28 mouse cellular contexts compared by ENCODE assay signal in the genomic region with DNA sequence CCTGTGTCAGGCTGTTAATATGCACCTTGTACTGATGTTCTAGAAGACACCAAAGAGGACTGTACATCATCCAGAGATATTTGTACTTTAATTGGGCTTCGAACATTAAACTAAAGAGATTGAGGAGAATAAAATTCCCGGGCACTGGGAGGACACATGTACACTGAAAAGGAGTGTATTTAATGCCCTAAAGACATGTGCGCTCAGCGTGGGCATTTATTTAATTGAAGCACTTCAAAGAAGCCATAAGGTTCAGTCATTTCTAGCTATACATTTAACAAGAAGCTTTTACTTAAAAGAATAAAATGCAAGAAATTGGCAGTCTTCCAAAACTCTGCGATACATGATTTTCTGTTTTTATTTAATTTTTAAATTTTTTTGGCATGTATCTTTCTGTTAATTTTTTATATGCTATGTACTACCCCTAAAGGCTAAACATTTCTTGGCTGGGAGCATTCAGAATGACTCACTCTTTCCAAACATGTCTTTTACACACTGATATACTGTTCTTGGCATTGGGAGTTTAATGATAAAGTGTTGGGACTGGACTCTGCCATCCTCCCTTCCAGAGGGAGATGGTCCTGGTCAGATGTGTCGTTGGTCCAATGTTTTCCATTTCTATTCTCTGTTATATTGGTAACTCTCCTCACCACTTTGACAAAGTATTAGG.
A peak's percentile ranks its signal among the peaks of the same experiment; 100 is the strongest.
DNase-seq lines count a peak whose midpoint lies in the region; ATAC-seq and TF ChIP-seq lines count a peak whose summit lies in the region.
"Had no signal": no experiment of that assay in that cellular context is flagged by ENCODE, and none has a peak within 500 bp of the region (broad histone marks: within the 10 kb centered on the region; RNA-seq: fewer than 3 reads in every experiment).

No protein-coding gene starts in this region.

- H3K4me3 ChIP-seq in forebrain, embryonic 14.5 days (ENCODE audit: low read depth, low read length), result no peak overlapping the region
- no peak overlapping the region for H3K4me3 ChIP-seq in forebrain, embryonic 11.5 days (ENCODE audit: low read depth, low read length)
- no peak overlapping the region for H3K4me3 ChIP-seq in lung, embryonic 14.5 days (ENCODE audit: low read depth, low read length)
- no peak overlapping the region for H3K4me3 ChIP-seq in stomach, embryonic 14.5 days (ENCODE audit: low read depth, low read length)
- no peak overlapping the region for H3K4me3 ChIP-seq in stomach, postnatal 0 days (ENCODE audit: low read depth, low read length)
- no peak overlapping the region for H3K4me3 ChIP-seq in limb, embryonic 14.5 days (replicated peaks; ENCODE audit: low read length)
- H3K4me3 ChIP-seq in heart, embryonic 10.5 days, result no peak overlapping the region
- H3K4me3 ChIP-seq: embryonic facial prominence, embryonic 12.5 days; forebrain, embryonic 10.5 days; gastrocnemius, adult 2 months; heart, embryonic 12.5 days; heart, embryonic 15.5 days; hindbrain, embryonic 10.5 days; hindbrain, embryonic 13.5 days; intestine, embryonic 15.5 days had no signal

- no peak for TF ChIP-seq CTCF in lung, embryonic 14.5 days (IDR thresholded peaks at IDR 0.05; ENCODE audit: low read depth)
- no peak for TF ChIP-seq CTCF in stomach, postnatal 0 days (IDR thresholded peaks at IDR 0.05; ENCODE audit: low read depth)

- no peaks in the 10 kb centered on the region for H3K36me3 ChIP-seq in forebrain, embryonic 14.5 days (ENCODE audit: control insufficient read depth, insufficient read depth, low read length)
- no peaks in the 10 kb centered on the region for H3K36me3 ChIP-seq in forebrain, embryonic 11.5 days (ENCODE audit: control insufficient read depth, insufficient read depth, low read length)
- no peaks in the 10 kb centered on the region for H3K36me3 ChIP-seq in lung, embryonic 14.5 days (ENCODE audit: insufficient read depth)
- no peaks in the 10 kb centered on the region for H3K36me3 ChIP-seq in stomach, embryonic 14.5 days (ENCODE audit: control insufficient read depth, insufficient read depth, low read length)
- H3K36me3 ChIP-seq in stomach, postnatal 0 days (ENCODE audit: control insufficient read depth, insufficient read depth, low read length), result no peaks in the 10 kb centered on the region
- H3K36me3 ChIP-seq in limb, embryonic 14.5 days (ENCODE audit: control insufficient read depth, insufficient read depth, low read length), result no peaks in the 10 kb centered on the region
- no peaks in the 10 kb centered on the region for H3K36me3 ChIP-seq in heart, embryonic 10.5 days
- H3K36me3 ChIP-seq: embryonic facial prominence, embryonic 12.5 days; forebrain, embryonic 10.5 days; heart, embryonic 12.5 days; heart, embryonic 15.5 days; hindbrain, embryonic 10.5 days; hindbrain, embryonic 13.5 days; intestine, embryonic 15.5 days had no signal

- H3K4me2 ChIP-seq in forebrain, embryonic 14.5 days (ENCODE audit: low read length), result no peak overlapping the region
- no peak overlapping the region for H3K4me2 ChIP-seq in forebrain, embryonic 11.5 days (ENCODE audit: low read depth, low read length, severe bottlenecking)
- H3K4me2 ChIP-seq in lung, embryonic 14.5 days, result no peak overlapping the region
- no peak overlapping the region for H3K4me2 ChIP-seq in stomach, embryonic 14.5 days (replicated peaks; ENCODE audit: low read depth, low read length)
- no peak overlapping the region for H3K4me2 ChIP-seq in stomach, postnatal 0 days (replicated peaks; ENCODE audit: low read depth)
- H3K4me2 ChIP-seq in limb, embryonic 14.5 days (replicated peaks; ENCODE audit: low read depth, low read length, severe bottlenecking), result no peak overlapping the region
- H3K4me2 ChIP-seq: embryonic facial prominence, embryonic 12.5 days; heart, embryonic 12.5 days; heart, embryonic 15.5 days; hindbrain, embryonic 13.5 days; intestine, embryonic 15.5 days had no signal

- DNase-seq in forebrain, embryonic 14.5 days (ENCODE audit: low spot score), result peak; percentile 44
- no peak for DNase-seq in forebrain, embryonic 11.5 days (ENCODE audit: low spot score)
- peak; percentile 79 for DNase-seq in lung, embryonic 14.5 days
- DNase-seq in lung, postnatal 36 days, result no peak
- DNase-seq in stomach, postnatal 0 days (ENCODE audit: low spot score), result no peak
- peak; percentile 52 for DNase-seq in limb, embryonic 14.5 days (ENCODE audit: low spot score)
- DNase-seq in heart, embryonic 10.5 days (ENCODE audit: low spot score), result no peak
- DNase-seq: adrenal gland, adult 2 months; adrenal gland, postnatal 14 days; cerebellum, adult 18-20 months; cerebellum, adult 9-10 months; cerebellum, postnatal 14 days; forebrain, postnatal 0 days; gastrocnemius, adult 2 months; gastrocnemius, postnatal 14 days; heart, adult 11 months; heart, postnatal 10 days; heart, postnatal 36 days had no signal

- no peak for TF ChIP-seq POLR2A in limb, embryonic 14.5 days (IDR thresholded peaks at IDR 0.05; ENCODE audit: borderline replicate concordance, extremely low read depth, insufficient read depth, insufficient read length)

- no peaks in the 10 kb centered on the region for H3K9me3 ChIP-seq in forebrain, embryonic 14.5 days (replicated peaks; ENCODE audit: control insufficient read depth, low read length)
- no peaks in the 10 kb centered on the region for H3K9me3 ChIP-seq in forebrain, embryonic 11.5 days (ENCODE audit: control insufficient read depth, low read length)
- H3K9me3 ChIP-seq in lung, embryonic 14.5 days (ENCODE audit: low read depth, low read length), result no peaks in the 10 kb centered on the region
- H3K9me3 ChIP-seq in stomach, embryonic 14.5 days (ENCODE audit: control insufficient read depth, low read depth, low read length), result no peaks in the 10 kb centered on the region
- no peaks in the 10 kb centered on the region for H3K9me3 ChIP-seq in stomach, postnatal 0 days (ENCODE audit: control insufficient read depth, low read length)
- H3K9me3 ChIP-seq in limb, embryonic 14.5 days (ENCODE audit: control insufficient read depth, low read length), result no peaks in the 10 kb centered on the region
- no peaks in the 10 kb centered on the region for H3K9me3 ChIP-seq in heart, embryonic 10.5 days
- H3K9me3 ChIP-seq: embryonic facial prominence, embryonic 12.5 days; forebrain, embryonic 10.5 days; heart, embryonic 12.5 days; heart, embryonic 15.5 days; hindbrain, embryonic 10.5 days; hindbrain, embryonic 13.5 days; intestine, embryonic 15.5 days had no signal

- no peak overlapping the region for H3K27ac ChIP-seq in forebrain, embryonic 14.5 days (ENCODE audit: low read depth, low read length)
- H3K27ac ChIP-seq in forebrain, embryonic 11.5 days (ENCODE audit: low read depth, low read length), result no peak overlapping the region
- no peak overlapping the region for H3K27ac ChIP-seq in lung, embryonic 14.5 days (ENCODE audit: low read depth)
- no peak overlapping the region for H3K27ac ChIP-seq in stomach, embryonic 14.5 days (ENCODE audit: low read length)
- no peak overlapping the region for H3K27ac ChIP-seq in stomach, postnatal 0 days (replicated peaks)
- no peak overlapping the region for H3K27ac ChIP-seq in limb, embryonic 14.5 days (replicated peaks; ENCODE audit: low read depth, low read length)
- no peak overlapping the region for H3K27ac ChIP-seq in heart, embryonic 10.5 days
- H3K27ac ChIP-seq: embryonic facial prominence, embryonic 12.5 days; forebrain, embryonic 10.5 days; gastrocnemius, adult 2 months; heart, embryonic 15.5 days; hindbrain, embryonic 10.5 days; hindbrain, embryonic 13.5 days; intestine, embryonic 15.5 days had no signal

- H3K4me1 ChIP-seq in forebrain, embryonic 14.5 days (ENCODE audit: control insufficient read depth, insufficient read depth, low read length), result no peaks in the 10 kb centered on the region
- H3K4me1 ChIP-seq in forebrain, embryonic 11.5 days (replicated peaks; ENCODE audit: control insufficient read depth, insufficient read depth, low read length), result no peaks in the 10 kb centered on the region
- H3K4me1 ChIP-seq in lung, embryonic 14.5 days (ENCODE audit: insufficient read depth), result no peaks in the 10 kb centered on the region
- no peaks in the 10 kb centered on the region for H3K4me1 ChIP-seq in stomach, embryonic 14.5 days (ENCODE audit: control insufficient read depth, insufficient read depth, low read length)
- no peaks in the 10 kb centered on the region for H3K4me1 ChIP-seq in stomach, postnatal 0 days (replicated peaks; ENCODE audit: control insufficient read depth, insufficient read depth)
- no peaks in the 10 kb centered on the region for H3K4me1 ChIP-seq in limb, embryonic 14.5 days (ENCODE audit: control insufficient read depth, insufficient read depth, low read length)
- no peaks in the 10 kb centered on the region for H3K4me1 ChIP-seq in heart, embryonic 10.5 days
- H3K4me1 ChIP-seq: embryonic facial prominence, embryonic 12.5 days; forebrain, embryonic 10.5 days; heart, embryonic 12.5 days; heart, embryonic 15.5 days; hindbrain, embryonic 10.5 days; hindbrain, embryonic 13.5 days; intestine, embryonic 15.5 days had no signal

- no peaks in the 10 kb centered on the region for H3K27me3 ChIP-seq in forebrain, embryonic 14.5 days (replicated peaks; ENCODE audit: control insufficient read depth, insufficient read depth, low read length)
- H3K27me3 ChIP-seq in forebrain, embryonic 11.5 days (ENCODE audit: control insufficient read depth, insufficient read depth, low read length), result no peaks in the 10 kb centered on the region
- no peaks in the 10 kb centered on the region for H3K27me3 ChIP-seq in lung, embryonic 14.5 days (ENCODE audit: insufficient read depth, low read length)
- H3K27me3 ChIP-seq in stomach, embryonic 14.5 days (ENCODE audit: control insufficient read depth, insufficient read depth, low read length), result no peaks in the 10 kb centered on the region
- no peaks in the 10 kb centered on the region for H3K27me3 ChIP-seq in stomach, postnatal 0 days (ENCODE audit: control insufficient read depth, insufficient read depth, low read length)
- no peaks in the 10 kb centered on the region for H3K27me3 ChIP-seq in limb, embryonic 14.5 days (ENCODE audit: control insufficient read depth, insufficient read depth, low read length)
- no peaks in the 10 kb centered on the region for H3K27me3 ChIP-seq in heart, embryonic 10.5 days (ENCODE audit: insufficient read depth, poor library complexity, severe bottlenecking)
- H3K27me3 ChIP-seq: embryonic facial prominence, embryonic 12.5 days; heart, embryonic 12.5 days; heart, embryonic 15.5 days; hindbrain, embryonic 13.5 days; intestine, embryonic 15.5 days had no signal

- TF ChIP-seq EP300 in stomach, postnatal 0 days (optimal IDR thresholded peaks at IDR 0.05), result no peak

- ATAC-seq in forebrain, embryonic 14.5 days, result no peak
- no peak for ATAC-seq in forebrain, embryonic 11.5 days (replicated peaks; ENCODE audit: low FRiP score)
- peak; percentile 87 for ATAC-seq in lung, embryonic 14.5 days (ENCODE audit: insufficient read depth)
- 0 out of 2 replicates have a peak, but pooled peaks have one; percentile 63 for ATAC-seq in stomach, embryonic 14.5 days (ENCODE audit: insufficient number of reproducible peaks, insufficient read depth, low FRiP score, low read depth)
- no peak for ATAC-seq in stomach, postnatal 0 days (ENCODE audit: low FRiP score, low TSS enrichment)
- peak; percentile 63 for ATAC-seq in limb, embryonic 14.5 days (ENCODE audit: low FRiP score, low read depth)
- ATAC-seq: CD4-positive, CD25-positive, alpha-beta regulatory T cell, adult 4 months; forebrain, postnatal 0 days; hindbrain, embryonic 16.5 days; intestine, embryonic 15.5 days had no signal

- H3K9ac ChIP-seq in forebrain, embryonic 14.5 days (ENCODE audit: low read length), result no peak overlapping the region
- no peak overlapping the region for H3K9ac ChIP-seq in forebrain, embryonic 11.5 days (ENCODE audit: low read length)
- no peak overlapping the region for H3K9ac ChIP-seq in lung, embryonic 14.5 days
- H3K9ac ChIP-seq in stomach, embryonic 14.5 days (replicated peaks; ENCODE audit: low read depth, low read length), result no peak overlapping the region
- H3K9ac ChIP-seq in stomach, postnatal 0 days (ENCODE audit: low read length), result no peak overlapping the region
- H3K9ac ChIP-seq in limb, embryonic 14.5 days (ENCODE audit: low read depth, low read length, severe bottlenecking), result no peak overlapping the region
- H3K9ac ChIP-seq: embryonic facial prominence, embryonic 12.5 days; forebrain, postnatal 0 days; heart, embryonic 12.5 days; heart, embryonic 15.5 days; hindbrain, embryonic 13.5 days; intestine, embryonic 15.5 days had no signal

- WGBS in forebrain, embryonic 14.5 days, result 82% methylated on average over 6 of the region's 6 CpGs
- 91% methylated on average over 6 of the region's 6 CpGs for WGBS in forebrain, embryonic 11.5 days
- 60% methylated on average over 6 of the region's 6 CpGs for WGBS in lung, embryonic 14.5 days
- WGBS in stomach, embryonic 14.5 days, result 61% methylated on average over 6 of the region's 6 CpGs
- 45% methylated on average over 6 of the region's 6 CpGs for WGBS in stomach, postnatal 0 days
- 47% methylated on average over 6 of the region's 6 CpGs for WGBS in limb, embryonic 14.5 days
- WGBS in heart, embryonic 10.5 days, result 82% methylated on average over 6 of the region's 6 CpGs

Comparison
In these comparisons a context has a peak if more than half of its experiments do, and no peak if none do; other contexts are left out.
1. ATAC-seq: peak in lung, embryonic 14.5 days (single experiment), stomach, embryonic 14.5 days (single experiment) and limb, embryonic 14.5 days (single experiment); none in forebrain, embryonic 14.5 days (single experiment), forebrain, embryonic 11.5 days (single experiment) and stomach, postnatal 0 days (single experiment).
2. DNase-seq: peak in forebrain, embryonic 14.5 days (single experiment), lung, embryonic 14.5 days (single experiment) and limb, embryonic 14.5 days (single experiment); none in forebrain, embryonic 11.5 days (single experiment), lung, postnatal 36 days (single experiment), stomach, postnatal 0 days (single experiment) and heart, embryonic 10.5 days (single experiment).